Mouse (Mus musculus): ENCODE measurements around the gene Myo10. TPM values are rescaled to one million over a fixed set of nuclear protein-coding genes. Genes with fewer than 3 reads are reported as not detected.

The Myo10 gene
- polyA plus RNA-seq, 1 experiment, result 25.2 TPM

DNA sequence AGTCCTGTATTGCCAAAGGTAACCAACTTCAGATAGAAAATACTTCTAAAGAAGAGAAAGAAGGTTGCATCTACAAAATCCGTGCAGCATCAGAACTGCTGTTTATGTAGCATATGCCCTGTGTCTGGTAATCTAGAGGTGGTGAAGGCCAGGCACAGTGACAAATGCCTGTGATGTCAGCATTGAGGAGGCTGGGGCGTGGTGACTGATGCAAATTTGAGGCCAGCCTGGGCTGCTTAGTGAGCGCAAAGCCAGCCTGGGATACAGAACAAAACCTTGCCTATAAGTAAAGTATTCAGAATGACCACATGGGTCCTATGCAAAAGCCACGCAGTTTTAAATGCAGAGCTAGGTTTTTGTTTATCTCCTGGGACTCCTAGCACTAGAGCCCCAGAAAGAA lies 106.2 kb downstream of the Myo10 start:
- no peak overlapping the region for H3K4me3 ChIP-seq (ENCODE audit: insufficient read depth, low read depth, low read length)
- H3K4me1 ChIP-seq (ENCODE audit: control insufficient read depth, insufficient read depth, insufficient read length, low read length), result peaks cover 3% of the 10 kb centered on the region; the same call in 1 of the 2 replicates
- no peak overlapping the region for H3K27ac ChIP-seq (replicated peaks; ENCODE audit: low read depth, low read length)

DNA sequence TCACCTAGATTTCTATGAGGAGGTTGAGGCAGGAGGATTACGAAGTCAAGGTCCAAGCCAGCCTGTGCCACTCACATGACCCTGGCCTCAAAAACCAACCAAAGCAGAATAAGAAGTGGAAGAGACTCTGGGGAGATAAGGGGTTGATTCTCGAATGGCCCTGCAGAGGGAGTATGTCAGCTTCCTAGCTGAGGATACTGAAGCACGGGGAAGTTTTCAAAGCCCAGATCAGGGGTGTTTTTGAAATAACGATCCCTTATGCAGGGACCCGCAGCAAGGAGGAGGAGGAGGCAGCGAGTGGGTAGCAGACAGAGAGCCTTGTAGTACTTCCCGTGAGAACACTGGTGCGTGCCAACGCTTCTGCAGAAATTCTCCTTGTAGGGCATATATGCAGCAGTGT lies 108.7 kb downstream of the Myo10 start:
- no peak overlapping the region for H3K4me3 ChIP-seq (ENCODE audit: insufficient read depth, low read depth, low read length)
- H3K4me1 ChIP-seq (ENCODE audit: control insufficient read depth, insufficient read depth, insufficient read length, low read length), result no peaks in the 10 kb centered on the region
- no peak overlapping the region for H3K27ac ChIP-seq (replicated peaks; ENCODE audit: low read depth, low read length)

DNA sequence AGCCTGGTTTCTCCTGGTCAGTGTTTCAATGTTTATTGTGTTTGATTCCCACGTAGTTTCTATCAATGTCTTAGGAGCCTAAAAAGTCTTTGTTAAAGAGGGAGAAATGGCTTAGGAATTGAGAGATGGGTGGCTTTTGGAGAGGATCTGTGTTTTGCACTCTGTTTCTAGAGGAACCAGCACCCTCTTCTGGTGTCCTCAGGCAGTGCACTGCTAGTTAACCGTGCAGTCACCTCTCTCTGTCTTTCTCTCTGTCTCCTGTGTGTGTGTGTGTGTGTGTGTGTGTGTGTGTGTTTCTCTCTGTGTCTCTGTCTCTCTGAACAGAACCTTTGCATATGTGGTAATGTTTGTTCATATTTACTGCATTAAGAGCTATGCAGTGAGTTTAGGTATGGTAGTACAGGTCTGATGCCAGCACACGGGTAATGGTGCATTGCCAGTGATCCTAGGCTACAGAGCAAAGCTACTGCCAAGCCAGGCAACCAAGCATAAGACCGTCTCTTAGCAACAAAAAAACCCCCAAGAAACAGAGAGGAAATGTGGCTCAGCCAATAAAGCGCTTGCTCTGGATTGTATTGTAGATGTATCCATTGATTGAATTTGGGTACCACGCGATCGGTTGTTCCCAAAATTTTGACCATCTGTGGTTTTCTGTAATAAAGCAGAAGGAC lies 110.6 kb downstream of the Myo10 start:
- H3K4me3 ChIP-seq (ENCODE audit: insufficient read depth, low read depth, low read length), result no peak overlapping the region
- no peaks in the 10 kb centered on the region for H3K4me1 ChIP-seq (ENCODE audit: control insufficient read depth, insufficient read depth, insufficient read length, low read length)
- H3K27ac ChIP-seq (replicated peaks; ENCODE audit: low read depth, low read length), result no peak overlapping the region

DNA sequence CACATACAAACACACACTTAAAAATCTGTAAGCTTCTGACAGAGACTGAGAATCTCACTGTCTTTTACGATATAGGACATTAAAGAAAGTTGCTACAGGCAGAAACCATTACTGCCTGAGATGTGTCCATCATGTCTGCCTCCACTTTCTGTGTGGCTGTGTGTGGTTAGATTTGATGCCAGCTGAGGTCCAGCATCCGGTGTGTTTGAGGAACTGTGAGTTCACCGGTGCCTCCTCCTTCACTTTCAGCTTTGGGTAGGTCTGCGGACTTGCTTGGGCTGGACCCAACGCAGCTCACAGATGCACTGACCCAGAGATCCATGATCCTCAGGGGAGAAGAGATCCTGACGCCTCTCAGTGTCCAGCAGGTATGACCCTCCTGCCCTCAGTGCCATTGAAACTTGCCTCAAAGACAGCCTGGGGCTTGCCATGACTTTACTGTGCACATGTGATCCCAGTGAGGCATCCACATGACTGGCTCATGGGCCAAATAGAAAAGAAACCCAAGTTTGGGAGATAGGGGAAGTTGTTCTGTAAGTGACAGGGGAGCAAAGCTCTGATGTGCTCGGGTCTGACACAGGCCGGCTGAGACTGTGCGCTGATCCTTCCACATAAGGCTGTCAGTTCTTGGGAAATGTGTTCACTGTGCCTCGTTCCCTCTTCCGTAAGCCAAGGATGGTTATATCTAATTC lies 111.6 kb downstream of the Myo10 start:
- Histone ChIP-seq H3K4me1 (ENCODE audit: control insufficient read depth, insufficient read depth, insufficient read length, low read length) (no peaks in the 10 kb centered on the region), H3K27ac (replicated peaks; ENCODE audit: low read depth, low read length) (no peak overlapping the region), H3K4me3 (ENCODE audit: insufficient read depth, low read depth, low read length) (no peak overlapping the region)

DNA sequence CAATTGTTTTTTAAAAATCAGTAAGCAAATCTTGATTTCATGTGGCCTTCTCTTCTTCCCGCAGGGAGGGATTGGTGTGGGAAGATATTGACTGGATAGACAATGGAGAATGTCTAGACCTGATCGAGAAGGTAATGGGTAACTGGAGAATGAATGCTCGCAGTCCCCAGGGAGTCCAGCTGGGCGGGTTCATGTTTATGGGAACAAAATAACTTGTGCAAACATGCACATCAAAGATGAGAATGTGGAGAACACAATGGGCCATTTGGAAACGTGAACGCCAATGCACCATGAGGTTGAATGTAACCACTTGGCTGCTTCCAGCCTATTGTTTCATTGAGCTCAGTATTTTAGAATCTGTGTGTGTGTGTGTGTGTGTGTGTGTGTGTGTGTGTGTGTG lies 114.2 kb downstream of the Myo10 start:
- Histone ChIP-seq H3K27ac (replicated peaks; ENCODE audit: low read depth, low read length) (no peak overlapping the region), H3K4me3 (ENCODE audit: insufficient read depth, low read depth, low read length) (no peak overlapping the region), H3K4me1 (ENCODE audit: control insufficient read depth, insufficient read depth, insufficient read length, low read length) (no peaks in the 10 kb centered on the region)

DNA sequence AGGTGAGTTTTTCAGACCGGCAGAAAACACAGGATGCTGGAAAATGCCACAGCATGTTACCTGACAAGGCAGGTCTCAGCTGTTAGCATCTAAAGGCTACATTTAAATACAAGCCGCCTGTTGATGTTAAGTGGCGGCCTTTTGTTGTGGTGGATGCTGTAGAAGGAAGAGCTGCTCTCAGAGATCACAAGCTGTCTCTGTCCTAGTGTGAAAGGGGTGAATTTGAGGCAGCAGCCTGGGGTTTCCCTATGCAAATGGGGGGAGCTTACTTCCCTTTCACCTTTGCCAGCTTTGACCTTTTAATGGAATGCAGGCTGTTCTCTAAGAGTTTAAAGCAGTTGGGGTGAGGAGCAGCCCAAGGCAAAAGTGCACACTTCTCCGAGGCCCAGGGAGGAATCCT lies 117.9 kb downstream of the Myo10 start:
- H3K4me1 ChIP-seq (ENCODE audit: control insufficient read depth, insufficient read depth, insufficient read length, low read length), result no peaks in the 10 kb centered on the region
- no peak overlapping the region for H3K27ac ChIP-seq (replicated peaks; ENCODE audit: low read depth, low read length)
- no peak overlapping the region for H3K4me3 ChIP-seq (ENCODE audit: insufficient read depth, low read depth, low read length)

DNA sequence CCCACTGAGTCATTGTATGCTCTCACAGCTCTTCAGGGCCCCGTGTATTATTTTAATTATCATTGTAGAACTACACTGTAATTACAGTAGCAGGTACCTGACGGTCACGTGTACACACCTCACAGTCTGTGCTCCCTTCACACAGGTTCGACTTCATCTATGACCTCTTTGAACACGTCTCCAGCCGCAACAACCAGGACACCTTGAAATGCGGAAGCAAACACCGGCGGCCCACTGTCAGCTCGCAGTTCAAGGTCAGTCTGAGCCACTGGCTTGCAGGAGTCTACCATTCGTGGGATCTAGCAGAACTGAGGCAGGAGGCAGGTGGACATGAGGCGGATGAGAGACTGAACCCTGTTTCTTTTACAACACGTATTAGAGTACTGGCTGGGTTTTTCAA lies 119.9 kb downstream of the Myo10 start:
- no peaks in the 10 kb centered on the region for H3K4me1 ChIP-seq (ENCODE audit: control insufficient read depth, insufficient read depth, insufficient read length, low read length)
- no peak overlapping the region for H3K4me3 ChIP-seq (ENCODE audit: insufficient read depth, low read depth, low read length)
- no peak overlapping the region for H3K27ac ChIP-seq (replicated peaks; ENCODE audit: low read depth, low read length)

DNA sequence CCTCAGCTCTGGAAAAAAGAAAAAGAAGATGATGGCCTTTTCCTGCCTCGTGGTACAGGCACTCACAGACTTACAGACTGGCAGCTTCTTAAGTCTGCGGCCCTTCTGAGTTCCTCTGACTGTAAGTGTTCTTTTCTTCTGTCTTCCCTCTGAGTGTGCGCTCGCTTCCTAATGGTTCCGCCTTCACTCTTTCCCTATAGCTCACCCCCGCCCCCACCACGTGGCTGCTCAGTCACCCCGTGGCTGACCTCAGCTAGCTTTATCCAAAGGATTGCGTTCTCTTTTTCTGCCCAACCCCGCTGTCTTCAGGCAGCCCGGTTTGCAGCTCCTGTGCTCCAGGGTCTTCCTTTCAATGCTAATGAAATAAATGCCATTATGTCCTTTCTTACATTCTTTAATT lies 129.2 kb downstream of the Myo10 start:
- Histone ChIP-seq H3K4me3 (ENCODE audit: insufficient read depth, low read depth, low read length) (no peak overlapping the region), H3K27ac (replicated peaks; ENCODE audit: low read depth, low read length) (no peak overlapping the region), H3K4me1 (ENCODE audit: control insufficient read depth, insufficient read depth, insufficient read length, low read length) (0 out of 2 replicates have a peak, but pooled peaks cover 3% of the 10 kb centered on the region)

DNA sequence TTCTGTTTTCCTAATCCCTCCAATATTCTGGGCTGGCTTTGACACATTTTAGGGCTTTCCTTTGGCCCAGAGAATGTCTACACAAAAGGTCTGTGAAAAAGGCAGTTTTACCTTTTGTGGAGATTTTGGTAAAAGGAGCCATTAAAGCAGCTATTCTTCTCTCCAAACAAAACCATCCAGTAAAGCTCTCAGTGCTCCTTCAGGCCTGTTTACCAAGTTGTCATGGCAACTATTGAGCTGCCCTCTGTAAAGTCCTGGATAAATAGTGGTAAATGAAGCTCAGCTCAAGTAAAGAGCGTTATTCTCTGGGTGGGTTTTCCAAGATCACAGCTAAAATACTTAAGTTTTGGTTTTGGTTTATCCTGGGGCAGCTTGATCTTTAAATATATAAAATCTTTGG lies 130.3 kb downstream of the Myo10 start:
- Histone ChIP-seq H3K27ac (replicated peaks; ENCODE audit: low read depth, low read length) (no peak overlapping the region), H3K4me1 (ENCODE audit: control insufficient read depth, insufficient read depth, insufficient read length, low read length) (0 out of 2 replicates have a peak, but pooled peaks cover 3% of the 10 kb centered on the region), H3K4me3 (ENCODE audit: insufficient read depth, low read depth, low read length) (no peak overlapping the region)

DNA sequence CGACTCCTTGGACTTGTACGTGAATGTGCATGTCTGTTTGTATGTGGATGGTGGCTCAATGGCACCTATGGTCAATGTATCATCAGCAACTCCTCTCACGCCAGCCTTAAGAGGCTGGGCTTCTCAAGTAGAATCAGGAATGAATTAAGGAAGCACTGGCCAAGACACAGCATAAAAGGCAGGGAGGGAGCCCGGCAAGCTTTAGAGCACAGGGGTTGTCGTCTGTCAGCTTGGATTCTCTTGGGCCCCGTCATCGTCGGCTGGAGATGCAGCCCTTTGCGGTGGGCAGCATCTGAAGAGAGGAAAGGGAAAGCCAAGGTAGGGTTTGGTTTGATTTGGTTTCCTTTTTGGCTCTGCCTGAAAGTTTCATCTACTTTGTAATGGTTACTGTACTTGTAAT lies 130.7 kb downstream of the Myo10 start:
- Histone ChIP-seq H3K27ac (replicated peaks; ENCODE audit: low read depth, low read length) (no peak overlapping the region), H3K4me3 (ENCODE audit: insufficient read depth, low read depth, low read length) (no peak overlapping the region), H3K4me1 (ENCODE audit: control insufficient read depth, insufficient read depth, insufficient read length, low read length) (0 out of 2 replicates have a peak, but pooled peaks cover 3% of the 10 kb centered on the region)

DNA sequence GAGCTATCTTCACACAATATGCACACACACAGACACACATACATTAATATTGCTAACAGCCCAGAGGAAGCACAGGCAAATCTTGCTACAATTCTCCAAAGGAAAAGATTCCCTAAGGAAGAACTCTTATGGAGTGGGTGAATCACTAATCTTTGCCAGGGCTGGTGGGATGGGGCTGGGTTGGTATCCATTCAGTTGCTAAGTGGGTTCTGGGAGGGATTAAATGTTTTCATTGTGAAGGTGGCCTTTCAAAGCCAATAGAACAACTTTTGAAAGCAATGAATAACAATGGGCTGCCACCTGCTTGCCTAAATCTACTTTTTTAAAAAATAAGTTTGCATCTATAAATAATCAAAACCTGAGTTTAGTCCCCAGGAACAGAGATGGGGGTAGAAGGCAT lies 131.6 kb downstream of the Myo10 start:
- Histone ChIP-seq H3K4me3 (ENCODE audit: insufficient read depth, low read depth, low read length) (no peak overlapping the region), H3K27ac (replicated peaks; ENCODE audit: low read depth, low read length) (no peak overlapping the region), H3K4me1 (ENCODE audit: control insufficient read depth, insufficient read depth, insufficient read length, low read length) (0 out of 2 replicates have a peak, but pooled peaks cover 3% of the 10 kb centered on the region)

DNA sequence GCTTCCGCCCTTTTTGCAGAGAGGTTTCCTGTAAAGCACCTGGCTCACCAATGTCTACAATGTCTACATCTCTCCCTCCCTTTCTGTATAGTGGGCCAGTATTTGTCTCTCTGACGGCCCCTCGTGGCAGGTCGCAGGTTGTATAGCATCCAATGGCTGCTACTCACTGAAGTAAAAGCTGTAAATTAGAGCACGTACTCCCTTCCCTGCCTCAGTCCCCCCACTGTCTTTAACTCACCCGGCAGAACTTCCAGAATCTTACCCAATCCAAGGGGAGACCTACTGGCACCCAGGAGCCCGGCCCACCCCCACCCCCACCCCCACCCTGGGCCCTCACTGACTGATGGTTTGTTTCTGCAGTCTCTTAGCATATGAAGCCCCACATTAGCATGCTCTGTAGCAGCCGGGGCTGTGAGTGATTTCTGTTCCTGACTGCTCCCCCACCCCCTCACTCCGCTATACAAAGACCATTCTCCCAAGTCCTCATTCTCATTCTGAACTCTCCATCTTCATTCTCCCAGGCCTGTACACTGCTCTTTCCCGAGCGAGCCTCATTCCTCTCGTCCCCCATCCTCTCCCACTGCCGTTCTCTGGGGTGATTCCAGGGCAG lies 132.1 kb downstream of the Myo10 start:
- Histone ChIP-seq H3K4me1 (ENCODE audit: control insufficient read depth, insufficient read depth, insufficient read length, low read length) (0 out of 2 replicates have a peak, but pooled peaks cover 3% of the 10 kb centered on the region), H3K27ac (replicated peaks; ENCODE audit: low read depth, low read length) (no peak overlapping the region), H3K4me3 (ENCODE audit: insufficient read depth, low read depth, low read length) (no peak overlapping the region)

DNA sequence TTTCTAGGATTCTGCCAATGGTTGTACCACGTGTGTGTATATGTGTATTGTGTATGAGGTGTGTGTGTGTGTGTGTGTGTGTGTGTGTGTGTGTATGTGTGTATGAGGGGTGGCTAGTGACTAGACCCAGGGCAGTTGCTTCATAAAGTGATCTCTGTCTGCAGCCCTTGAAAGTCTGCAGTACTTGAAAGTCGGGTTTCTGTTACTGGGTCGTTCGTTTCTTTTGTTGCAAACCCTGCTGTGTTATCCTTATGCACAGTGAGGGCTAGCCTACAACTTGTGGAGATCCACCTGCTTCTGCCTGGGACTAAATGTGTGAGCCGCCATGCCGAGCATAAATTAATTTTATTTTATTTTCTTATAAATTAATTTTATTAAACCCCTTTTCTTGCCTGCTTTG lies 133.2 kb downstream of the Myo10 start:
- no peak overlapping the region for H3K4me3 ChIP-seq (ENCODE audit: insufficient read depth, low read depth, low read length)
- 0 out of 2 replicates have a peak, but pooled peaks cover 3% of the 10 kb centered on the region for H3K4me1 ChIP-seq (ENCODE audit: control insufficient read depth, insufficient read depth, insufficient read length, low read length)

DNA sequence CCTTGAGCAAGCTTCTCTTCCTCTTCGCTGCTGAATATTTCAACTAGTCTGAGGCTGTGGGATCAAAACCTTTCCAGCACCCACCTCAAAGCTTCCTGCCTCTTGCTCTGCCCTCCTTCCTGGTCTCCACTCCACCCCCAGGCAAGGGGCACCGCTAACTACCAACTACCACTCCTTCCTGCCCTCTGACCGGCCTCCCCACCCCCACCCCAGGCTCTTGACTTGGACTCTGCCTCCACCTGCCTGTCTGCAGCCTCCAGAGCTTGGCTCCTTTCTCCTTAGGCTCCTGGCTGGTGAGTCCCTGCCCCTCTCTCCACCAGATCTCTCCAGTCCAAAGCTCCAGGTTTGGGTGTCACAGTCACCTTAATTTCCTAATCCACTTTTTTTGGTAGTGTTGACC lies 133.7 kb downstream of the Myo10 start:
- Histone ChIP-seq H3K4me1 (ENCODE audit: control insufficient read depth, insufficient read depth, insufficient read length, low read length) (0 out of 2 replicates have a peak, but pooled peaks cover 3% of the 10 kb centered on the region), H3K27ac (replicated peaks; ENCODE audit: low read depth, low read length) (no peak overlapping the region), H3K4me3 (ENCODE audit: insufficient read depth, low read depth, low read length) (no peak overlapping the region)

More for the DNA sequence above, 133.2 kb downstream of the Myo10 start:
- no peak overlapping the region for H3K27ac ChIP-seq (replicated peaks; ENCODE audit: low read depth, low read length)

DNA sequence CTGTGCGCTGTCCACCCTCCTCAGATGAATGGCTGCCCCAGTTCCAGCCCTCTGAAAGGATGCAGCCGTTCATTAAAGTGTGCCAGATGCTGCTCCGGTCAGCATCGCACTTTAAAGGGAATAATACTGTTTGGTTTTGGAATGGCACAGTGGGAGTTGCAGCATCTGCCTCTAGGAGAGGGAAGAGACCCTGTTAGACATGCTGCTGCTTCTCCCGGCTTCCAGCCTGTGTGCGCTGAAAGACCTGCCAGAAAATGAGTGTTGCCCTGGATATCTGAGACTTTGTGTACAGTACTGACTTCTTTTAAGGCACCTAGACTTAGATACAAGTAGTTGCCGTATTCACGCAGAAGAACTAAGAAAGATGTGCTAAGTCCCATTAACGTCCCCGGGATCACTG lies 135.7 kb downstream of the Myo10 start:
- 0 out of 2 replicates have a peak, but pooled peaks cover 3% of the 10 kb centered on the region for H3K4me1 ChIP-seq (ENCODE audit: control insufficient read depth, insufficient read depth, insufficient read length, low read length)
- H3K27ac ChIP-seq (replicated peaks; ENCODE audit: low read depth, low read length), result no peak overlapping the region
- no peak overlapping the region for H3K4me3 ChIP-seq (ENCODE audit: insufficient read depth, low read depth, low read length)

Measured in brown adipose tissue, adult 24 weeks (tissue).